Mouse (Mus musculus): Measurements from ENCODE around the gene E030018B13Rik. TPM values are rescaled to one million over a fixed set of nuclear protein-coding genes. Genes with fewer than 3 reads are reported as not detected.

Gene E030018B13Rik
- polyA plus RNA-seq (2012; rRNA removed): not detected in 2 replicates

GRCm38 (mm10) chr7:63916268-63916907 is at the start of gene E030018B13Rik:
Gene E030018B13Rik, plus strand, starts transcription at chr7:63916857.

GRCm38 (mm10) chr7:63938914-63939396 is 22.3 kb downstream of the E030018B13Rik start, which contains the start of gene Klf13:
Gene Klf13, minus strand, starts transcription at chr7:63938915.

Other genes starting within 250 kb of the E030018B13Rik start
- gene Klf13, start 22.1 kb downstream of the E030018B13Rik start, polyA plus RNA-seq (2012; rRNA removed): 17.2 and 18.7 TPM in 2 replicates
- 0.08 and 0.22 TPM in 2 replicates for gene Trpm1, start 237.0 kb downstream of the E030018B13Rik start, polyA plus RNA-seq (2012; rRNA removed)